Mouse (Mus musculus) thymus, postnatal 36 days (tissue): Measurements from ENCODE around the gene Nfib.

Source experiments
- DNase-seq, 2 experiments: peaks; one replicate each; pipeline ENCODE4 v3.0.0; 2022; ENCODE audit warnings: mixed read lengths in 2 of 2

The Nfib gene

DNA sequence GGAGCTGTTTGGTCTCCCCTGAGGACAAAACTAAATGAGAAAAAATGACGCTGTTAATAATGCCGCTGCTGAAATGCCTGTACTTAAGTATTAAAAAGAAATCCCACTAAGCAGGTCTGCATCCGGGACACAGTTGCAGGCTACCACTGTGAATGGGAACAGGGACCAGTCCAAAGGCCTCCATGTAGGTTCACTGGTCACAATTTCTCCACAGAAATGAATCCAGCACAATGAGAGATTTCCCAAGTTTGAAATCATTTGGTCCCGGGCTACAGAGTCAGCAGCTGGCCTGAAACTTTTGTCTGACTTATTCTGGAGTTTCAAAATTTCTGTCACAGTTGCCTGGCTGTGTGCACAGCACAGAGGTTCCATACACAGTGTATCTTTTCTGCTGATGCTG, 195.8 kb downstream of the Nfib start:
- no peak for DNase-seq

GRCm38 (mm10) chr4:82509166-82509767, 196.3 kb downstream of the Nfib start:
- DNase-seq = no peak

DNA sequence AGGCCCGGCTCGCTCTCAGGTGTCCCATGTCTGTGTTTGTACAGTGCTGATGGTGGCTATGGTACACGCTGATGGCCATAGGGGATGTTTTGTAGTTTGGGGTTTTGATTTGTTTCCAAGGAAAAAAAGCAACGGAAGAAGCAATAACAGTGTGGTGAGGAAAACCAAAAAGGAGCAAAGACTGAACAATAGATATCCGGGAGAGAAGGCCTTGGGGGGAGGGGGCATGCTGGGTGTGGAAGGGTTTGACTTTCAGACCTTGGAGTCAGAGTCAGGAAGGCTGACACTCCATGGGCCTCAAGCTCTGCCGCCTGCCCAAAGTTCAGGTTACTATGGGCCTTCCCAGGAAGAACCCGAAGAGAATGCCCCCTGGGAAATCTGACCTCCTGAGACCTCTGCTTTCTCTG, 197.3 kb downstream of the Nfib start:
- no peak for DNase-seq

DNA sequence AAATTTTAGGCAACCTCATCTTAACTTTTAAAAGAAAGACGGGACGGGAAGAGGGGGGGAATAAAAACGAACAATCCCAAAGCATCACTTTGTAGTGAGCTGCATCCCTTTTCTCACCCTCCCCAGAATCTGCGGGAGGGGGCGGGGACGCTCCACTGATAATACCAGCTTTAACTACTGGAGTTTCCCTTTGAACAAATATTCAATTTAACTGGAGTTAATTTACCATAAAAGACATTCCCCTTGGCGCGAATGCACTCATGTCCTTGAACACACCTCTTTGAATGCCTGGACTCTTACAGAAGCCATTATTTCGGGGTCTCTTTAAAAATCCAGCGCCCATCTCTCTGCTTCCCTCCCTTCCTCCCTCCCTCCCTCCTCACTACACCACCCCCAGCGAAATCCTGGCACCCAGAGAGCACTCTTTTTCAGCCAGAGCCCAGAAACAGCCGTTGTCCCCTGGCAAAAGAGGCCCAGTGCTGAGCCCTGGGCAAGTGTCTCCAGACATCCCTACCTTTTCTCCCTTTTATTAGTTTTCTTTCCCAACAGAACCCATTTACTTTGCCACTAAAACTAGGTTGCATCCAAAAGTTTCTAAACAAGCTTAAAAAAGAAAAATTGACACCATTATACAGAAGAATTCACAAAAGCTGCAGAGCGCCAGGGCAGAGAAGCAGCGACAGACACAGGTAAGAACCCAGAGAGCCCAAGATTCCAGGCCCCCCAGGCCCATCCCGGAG, 197.8 kb downstream of the Nfib start:
- DNase-seq = no peak

DNA sequence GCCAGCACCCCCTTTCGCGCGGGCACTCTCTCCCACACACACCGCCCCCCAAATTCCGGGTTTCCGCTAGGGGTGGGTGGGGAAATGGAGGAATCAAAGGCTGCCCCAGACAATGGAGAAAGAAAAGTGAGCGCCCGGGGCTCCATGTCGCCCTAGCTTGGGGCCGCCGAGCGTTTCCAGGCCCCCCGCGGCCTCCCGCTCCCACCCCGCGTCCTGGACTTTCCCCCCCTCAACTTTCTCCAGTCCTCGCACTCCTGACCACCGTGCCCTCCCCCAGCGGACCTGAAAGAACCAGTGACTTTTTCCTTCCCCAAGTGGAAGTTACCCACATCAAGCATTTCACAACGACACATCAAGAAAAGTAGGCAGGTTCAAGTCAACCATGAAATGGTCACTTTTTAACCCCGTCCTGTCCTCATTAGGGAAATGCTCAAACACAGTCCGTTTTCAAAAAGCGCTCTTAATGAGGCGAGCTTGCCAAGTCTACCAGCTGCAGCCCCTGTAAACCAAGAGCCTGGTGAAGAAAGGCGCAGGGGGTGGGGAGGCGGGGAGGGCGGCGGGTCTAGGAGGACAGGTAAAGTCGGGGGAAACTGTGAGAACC, 198.7 kb downstream of the Nfib start:
- DNase-seq = no peak

DNA sequence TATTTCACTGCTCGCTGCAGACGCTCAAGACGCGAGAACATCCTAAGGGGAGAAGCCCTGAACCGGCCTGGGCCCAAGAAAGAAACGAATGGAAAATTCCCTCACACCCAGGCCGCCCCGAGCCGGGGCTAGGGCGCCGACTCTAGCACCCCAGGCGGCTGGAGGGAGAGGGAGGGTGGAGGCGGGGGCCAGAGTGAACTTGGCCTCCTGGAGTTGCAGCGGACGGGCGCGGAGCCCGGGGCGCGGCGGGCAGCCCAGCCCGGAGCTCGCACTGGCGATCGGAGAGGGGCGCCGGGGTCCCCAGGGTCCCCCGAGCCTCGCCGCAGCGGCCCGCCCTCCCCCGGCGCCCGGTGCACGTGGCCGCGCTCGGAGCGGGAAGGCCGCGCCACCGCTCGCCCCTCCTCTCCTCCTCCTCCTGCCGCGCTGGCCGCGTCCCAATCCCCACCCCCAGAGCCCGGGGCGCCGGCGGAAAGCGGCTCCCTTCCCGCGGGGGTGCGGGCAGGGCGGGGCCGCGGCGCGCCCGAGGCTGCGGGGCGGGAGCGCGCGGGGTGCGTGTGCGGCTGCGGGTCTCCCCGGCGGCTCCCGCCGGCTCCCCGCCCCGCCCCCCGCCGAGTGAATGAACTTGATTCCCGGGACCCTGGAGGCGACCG, 199.3 kb downstream of the Nfib start:
- no peak for DNase-seq

GRCm38 (mm10) chr4:82505121-82506031, 200.2 kb downstream of the Nfib start:
- no peak for DNase-seq

GRCm38 (mm10) chr4:82504284-82505120, 201.0 kb downstream of the Nfib start:
- no peak for DNase-seq

DNA sequence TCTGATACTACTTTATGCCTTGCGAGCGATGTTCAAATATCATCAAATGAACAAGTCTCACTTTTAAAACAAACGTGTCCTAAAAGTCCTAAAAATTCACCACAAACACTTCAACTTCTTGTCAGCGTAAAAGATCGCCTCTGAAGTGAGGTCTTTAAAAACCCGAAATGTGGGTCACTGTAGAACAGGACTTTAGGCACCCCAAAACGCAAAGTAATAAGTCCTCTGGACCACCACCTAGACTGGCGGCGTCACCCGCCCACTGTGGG, 201.6 kb downstream of the Nfib start:
- no peak for DNase-seq

DNA sequence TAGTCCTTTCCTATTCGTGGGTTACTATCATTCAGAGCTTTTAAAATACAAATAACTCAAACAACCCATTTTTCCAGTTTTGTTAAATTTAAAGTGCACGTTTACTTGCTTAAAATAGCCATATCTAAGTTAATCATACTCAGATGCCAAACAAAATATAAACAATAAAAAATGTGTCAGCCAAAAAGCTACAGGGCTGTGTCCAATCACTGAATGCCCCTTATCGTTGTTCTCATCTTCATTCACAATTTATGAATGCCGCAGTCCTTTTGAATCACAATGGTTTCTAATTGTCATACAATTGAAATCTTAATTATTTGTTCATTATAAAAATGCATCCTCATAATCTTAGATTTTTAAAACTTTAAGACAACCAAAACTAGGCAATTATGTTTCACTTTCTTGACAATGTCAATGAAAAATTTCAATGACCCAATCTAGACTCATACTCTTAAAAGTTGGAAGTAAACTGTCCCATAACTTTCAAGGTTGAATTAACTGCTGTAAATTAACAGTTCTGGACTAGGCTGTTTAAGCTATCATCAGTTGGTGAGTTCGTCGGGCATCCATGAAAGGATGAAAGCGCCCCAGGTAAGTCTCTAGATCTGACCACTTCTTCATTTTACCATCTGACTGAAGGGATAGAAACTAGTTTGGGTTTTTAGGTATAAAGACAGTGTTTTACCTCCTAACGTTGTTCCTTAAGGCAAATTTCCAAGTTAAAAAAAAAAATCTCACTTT, 202.1 kb downstream of the Nfib start:
- no peak for DNase-seq

GRCm38 (mm10) chr4:82502611-82503010, 202.9 kb downstream of the Nfib start:
- DNase-seq = no peak

- DNase-seq = no peak
These were observed 203.5 kb downstream of the Nfib start for GRCm38 (mm10) chr4:82502012-82502411.

GRCm38 (mm10) chr4:82500578-82501098, 204.9 kb downstream of the Nfib start:
- no peak for DNase-seq

GRCm38 (mm10) chr4:82499725-82500577, 205.6 kb downstream of the Nfib start:
- DNase-seq = no peak

- DNase-seq = no peak
These were observed 206.3 kb downstream of the Nfib start for GRCm38 (mm10) chr4:82499238-82499637.

GRCm38 (mm10) chr4:82497671-82498631, 207.6 kb downstream of the Nfib start:
- no peak for DNase-seq

- no peak for DNase-seq
These were observed 208.4 kb downstream of the Nfib start for GRCm38 (mm10) chr4:82497141-82497566.

- no peak for DNase-seq
These were observed 209.2 kb downstream of the Nfib start for GRCm38 (mm10) chr4:82496383-82496782.

- no peak for DNase-seq
These were observed 209.9 kb downstream of the Nfib start for GRCm38 (mm10) chr4:82495605-82496004.
